In genomic region chr11:56984321-56985000, GRCm38 (mm10) we compare ENCODE assay signal across 23 mouse cellular contexts. TPM values are rescaled to one million over a fixed set of nuclear protein-coding genes. Genes with fewer than 3 reads are reported as not detected.
DNase-seq lines count a peak whose midpoint lies in the region; ATAC-seq and TF ChIP-seq lines count a peak whose summit lies in the region.
"Had no signal": no experiment of that assay in that cellular context is flagged by ENCODE, and none has a peak within 500 bp of the region (broad histone marks: within the 10 kb centered on the region; RNA-seq: fewer than 3 reads in every experiment).

No protein-coding gene starts in this region.

- no peak overlapping the region for H3K27ac ChIP-seq in forebrain, embryonic 14.5 days (ENCODE audit: low read depth, low read length)
- H3K27ac ChIP-seq in forebrain, postnatal 0 days (ENCODE audit: low read depth, low read length) = no peak overlapping the region
- no peak overlapping the region for H3K27ac ChIP-seq in hindbrain, postnatal 0 days
- no peak overlapping the region for H3K27ac ChIP-seq in hindbrain, embryonic 14.5 days
- H3K27ac ChIP-seq in midbrain, postnatal 0 days (ENCODE audit: low read depth, low read length) = no peak overlapping the region
- no peak overlapping the region for H3K27ac ChIP-seq in midbrain, embryonic 14.5 days (replicated peaks; ENCODE audit: low read depth, low read length)
- H3K27ac ChIP-seq: heart, embryonic 15.5 days; hindbrain, embryonic 10.5 days; hindbrain, embryonic 13.5 days had no signal

- peak; percentile 57 to 70 for DNase-seq in cerebellum, postnatal 10 days
- DNase-seq in cerebellum, postnatal 4 days (ENCODE audit: low spot score in 2 of 2) = no peak
- peak; percentile 50 for DNase-seq in forebrain, embryonic 14.5 days (ENCODE audit: low spot score)
- no peak for DNase-seq in forebrain, postnatal 0 days
- peak; percentile 43 for DNase-seq in hindbrain, postnatal 0 days (ENCODE audit: low spot score)
- DNase-seq in hindbrain, embryonic 14.5 days (ENCODE audit: low spot score) = no peak
- peak; percentile 57 for DNase-seq in midbrain, postnatal 0 days (ENCODE audit: low spot score)
- no peak for DNase-seq in midbrain, embryonic 14.5 days
- DNase-seq: adrenal gland, adult 2 months; adrenal gland, postnatal 14 days; cerebellum, adult 18-20 months; cerebellum, adult 9-10 months; cerebellum, postnatal 36 days; gastrocnemius, postnatal 25 days; heart, adult 18-20 months; heart, postnatal 10 days; heart, postnatal 36 days; kidney, adult 2 months had no signal

- H3K4me2 ChIP-seq in forebrain, embryonic 14.5 days (ENCODE audit: low read length) = no peak overlapping the region
- H3K4me2 ChIP-seq in forebrain, postnatal 0 days (ENCODE audit: low read depth) = no peak overlapping the region
- no peak overlapping the region for H3K4me2 ChIP-seq in hindbrain, postnatal 0 days (ENCODE audit: low read depth, low read length)
- H3K4me2 ChIP-seq in hindbrain, embryonic 14.5 days (replicated peaks) = no peak overlapping the region
- no peak overlapping the region for H3K4me2 ChIP-seq in midbrain, postnatal 0 days (ENCODE audit: low read depth, low read length, poor library complexity, severe bottlenecking)
- H3K4me2 ChIP-seq in midbrain, embryonic 14.5 days (ENCODE audit: low read length) = no peak overlapping the region
- H3K4me2 ChIP-seq: heart, embryonic 12.5 days; heart, embryonic 15.5 days; hindbrain, embryonic 13.5 days had no signal

- no peaks in the 10 kb centered on the region for H3K4me1 ChIP-seq in forebrain, embryonic 14.5 days (ENCODE audit: control insufficient read depth, insufficient read depth, low read length)
- no peaks in the 10 kb centered on the region for H3K4me1 ChIP-seq in forebrain, postnatal 0 days (ENCODE audit: insufficient read depth)
- H3K4me1 ChIP-seq in hindbrain, postnatal 0 days (ENCODE audit: insufficient read depth, low read length) = no peaks in the 10 kb centered on the region
- H3K4me1 ChIP-seq in hindbrain, embryonic 14.5 days (replicated peaks; ENCODE audit: control insufficient read depth, insufficient read depth, low read length) = no peaks in the 10 kb centered on the region
- no peaks in the 10 kb centered on the region for H3K4me1 ChIP-seq in midbrain, postnatal 0 days (ENCODE audit: insufficient read depth, low read length)
- H3K4me1 ChIP-seq in midbrain, embryonic 14.5 days (ENCODE audit: control insufficient read depth, insufficient read depth, low read length) = no peaks in the 10 kb centered on the region
- H3K4me1 ChIP-seq: heart, embryonic 12.5 days; heart, embryonic 15.5 days; hindbrain, embryonic 10.5 days; hindbrain, embryonic 13.5 days had no signal

- H3K9me3 ChIP-seq in forebrain, embryonic 14.5 days (replicated peaks; ENCODE audit: control insufficient read depth, low read length) = no peaks in the 10 kb centered on the region
- no peaks in the 10 kb centered on the region for H3K9me3 ChIP-seq in forebrain, postnatal 0 days (ENCODE audit: low read length)
- H3K9me3 ChIP-seq in hindbrain, postnatal 0 days (ENCODE audit: low read length) = no peaks in the 10 kb centered on the region
- H3K9me3 ChIP-seq in hindbrain, embryonic 14.5 days (ENCODE audit: control insufficient read depth, low read length) = no peaks in the 10 kb centered on the region
- H3K9me3 ChIP-seq in midbrain, postnatal 0 days (ENCODE audit: low read length) = no peaks in the 10 kb centered on the region
- H3K9me3 ChIP-seq in midbrain, embryonic 14.5 days (ENCODE audit: control insufficient read depth, low read length) = no peaks in the 10 kb centered on the region
- H3K9me3 ChIP-seq: heart, embryonic 15.5 days; hindbrain, embryonic 13.5 days had no signal

- no peak for ATAC-seq in forebrain, embryonic 14.5 days
- no peak for ATAC-seq in forebrain, postnatal 0 days
- ATAC-seq in hindbrain, postnatal 0 days = 0 out of 2 replicates have a peak, but pooled peaks have one; percentile 49
- ATAC-seq in hindbrain, embryonic 14.5 days (ENCODE audit: low FRiP score) = no peak
- ATAC-seq in midbrain, postnatal 0 days (ENCODE audit: low FRiP score) = no peak
- ATAC-seq in midbrain, embryonic 14.5 days (ENCODE audit: low FRiP score, low TSS enrichment) = no peak
- ATAC-seq: intestine, postnatal 0 days had no signal

- no peaks in the 10 kb centered on the region for H3K27me3 ChIP-seq in forebrain, embryonic 14.5 days (replicated peaks; ENCODE audit: control insufficient read depth, insufficient read depth, low read length)
- no peaks in the 10 kb centered on the region for H3K27me3 ChIP-seq in forebrain, postnatal 0 days (ENCODE audit: insufficient read depth, low read length)
- H3K27me3 ChIP-seq in hindbrain, postnatal 0 days (ENCODE audit: insufficient read depth, low read length) = no peaks in the 10 kb centered on the region
- H3K27me3 ChIP-seq in hindbrain, embryonic 14.5 days (ENCODE audit: control insufficient read depth, insufficient read depth, low read length) = no peaks in the 10 kb centered on the region
- no peaks in the 10 kb centered on the region for H3K27me3 ChIP-seq in midbrain, postnatal 0 days (ENCODE audit: insufficient read depth, low read length)
- no peaks in the 10 kb centered on the region for H3K27me3 ChIP-seq in midbrain, embryonic 14.5 days (ENCODE audit: control insufficient read depth, insufficient read depth, low read length)
- H3K27me3 ChIP-seq: heart, embryonic 12.5 days; heart, embryonic 15.5 days; hindbrain, embryonic 13.5 days had no signal

- no peaks in the 10 kb centered on the region for H3K36me3 ChIP-seq in forebrain, embryonic 14.5 days (ENCODE audit: control insufficient read depth, insufficient read depth, low read length)
- H3K36me3 ChIP-seq in forebrain, postnatal 0 days (ENCODE audit: insufficient read depth) = no peaks in the 10 kb centered on the region
- no peaks in the 10 kb centered on the region for H3K36me3 ChIP-seq in hindbrain, postnatal 0 days (ENCODE audit: insufficient read depth, low read length)
- H3K36me3 ChIP-seq in hindbrain, embryonic 14.5 days (replicated peaks; ENCODE audit: control insufficient read depth, insufficient read depth) = no peaks in the 10 kb centered on the region
- H3K36me3 ChIP-seq in midbrain, postnatal 0 days (ENCODE audit: insufficient read depth, low read length) = no peaks in the 10 kb centered on the region
- no peaks in the 10 kb centered on the region for H3K36me3 ChIP-seq in midbrain, embryonic 14.5 days (ENCODE audit: control insufficient read depth, insufficient read depth, low read length)
- H3K36me3 ChIP-seq: heart, embryonic 12.5 days; heart, embryonic 15.5 days; hindbrain, embryonic 10.5 days; hindbrain, embryonic 13.5 days had no signal

- H3K9ac ChIP-seq in forebrain, embryonic 14.5 days (ENCODE audit: low read length) = no peak overlapping the region
- H3K9ac ChIP-seq in forebrain, postnatal 0 days = no peak overlapping the region
- H3K9ac ChIP-seq in hindbrain, postnatal 0 days (replicated peaks; ENCODE audit: low read length) = no peak overlapping the region
- H3K9ac ChIP-seq in hindbrain, embryonic 14.5 days = no peak overlapping the region
- no peak overlapping the region for H3K9ac ChIP-seq in midbrain, postnatal 0 days (replicated peaks; ENCODE audit: low read length, poor library complexity, severe bottlenecking)
- H3K9ac ChIP-seq in midbrain, embryonic 14.5 days (replicated peaks; ENCODE audit: low read length) = no peak overlapping the region
- H3K9ac ChIP-seq: heart, embryonic 12.5 days; heart, embryonic 15.5 days; hindbrain, embryonic 13.5 days had no signal

- 70% methylated on average over 3 of the region's 3 CpGs for WGBS in forebrain, embryonic 14.5 days
- 62% methylated on average over 3 of the region's 3 CpGs for WGBS in forebrain, postnatal 0 days
- 67% methylated on average over 3 of the region's 3 CpGs for WGBS in hindbrain, postnatal 0 days
- whole genome bisulfite sequencing in hindbrain, embryonic 14.5 days = 76% methylated on average over 3 of the region's 3 CpGs
- WGBS in midbrain, postnatal 0 days = 86% methylated on average over 3 of the region's 3 CpGs
- WGBS in midbrain, embryonic 14.5 days = 84% methylated on average over 3 of the region's 3 CpGs

- no peak overlapping the region for H3K4me3 ChIP-seq in forebrain, embryonic 14.5 days (ENCODE audit: low read depth, low read length)
- no peak overlapping the region for H3K4me3 ChIP-seq in forebrain, postnatal 0 days (ENCODE audit: low read depth, low read length)
- no peak overlapping the region for H3K4me3 ChIP-seq in hindbrain, postnatal 0 days (ENCODE audit: low read length)
- no peak overlapping the region for H3K4me3 ChIP-seq in hindbrain, embryonic 14.5 days (replicated peaks; ENCODE audit: low read length)
- H3K4me3 ChIP-seq in midbrain, postnatal 0 days (ENCODE audit: low read depth, low read length) = no peak overlapping the region
- H3K4me3 ChIP-seq in midbrain, embryonic 14.5 days (replicated peaks; ENCODE audit: low read depth, low read length) = no peak overlapping the region
- H3K4me3 ChIP-seq: heart, embryonic 12.5 days; heart, embryonic 15.5 days; hindbrain, embryonic 10.5 days; hindbrain, embryonic 13.5 days had no signal

- no peak for TF ChIP-seq CTCF in forebrain, postnatal 0 days (IDR thresholded peaks at IDR 0.05; ENCODE audit: low read depth)
- no peak for TF ChIP-seq CTCF in hindbrain, postnatal 0 days (IDR thresholded peaks at IDR 0.05; ENCODE audit: low read depth)
- TF ChIP-seq CTCF in midbrain, postnatal 0 days (IDR thresholded peaks at IDR 0.05) = no peak

RNA-seq across cellular contexts. Expression of gene Gria1, which starts 26.7 kb away (rescaled TPM):
- polyA plus RNA-seq in forebrain, embryonic 14.5 days (2014; fragmentation: Nextera tagmentation; extraction: Ambion mirVana) = 22.1 and 37.5 TPM in 2 replicates
- total RNA-seq in forebrain, postnatal 0 days (2014; rRNA removed) = 103 and 121 TPM in 2 replicates
- polyA plus RNA-seq in forebrain, postnatal 0 days (2015; fragmentation: Nextera tagmentation; extraction: Ambion mirVana) = 48.9 and 92.7 TPM in 2 replicates
- 53.0 and 58.2 TPM in 2 replicates for total RNA-seq in hindbrain, postnatal 0 days (2014; rRNA removed)
- polyA plus RNA-seq in hindbrain, postnatal 0 days (2015; fragmentation: Nextera tagmentation; extraction: Ambion mirVana) = 45.5 and 47.1 TPM in 2 replicates
- polyA plus RNA-seq in hindbrain, embryonic 14.5 days (2014; fragmentation: Nextera tagmentation; extraction: Ambion mirVana) = 39.7 and 40.4 TPM in 2 replicates
- total RNA-seq in midbrain, postnatal 0 days (2014; rRNA removed) = 73.4 and 76.1 TPM in 2 replicates
- polyA plus RNA-seq in midbrain, postnatal 0 days (2015; fragmentation: Nextera tagmentation; extraction: Ambion mirVana) = 51.9 and 61.8 TPM in 2 replicates
- 30.5 and 31.9 TPM in 2 replicates for polyA plus RNA-seq in midbrain, embryonic 14.5 days (2014; fragmentation: Nextera tagmentation; extraction: Ambion mirVana)

Comparison
In these comparisons a context has a peak if more than half of its experiments do, and no peak if none do; other contexts are left out.
1. DNase-seq: peak in cerebellum, postnatal 10 days (2 of 2), forebrain, embryonic 14.5 days (single experiment), hindbrain, postnatal 0 days (single experiment) and midbrain, postnatal 0 days (single experiment); none in cerebellum, postnatal 4 days (0 of 2), forebrain, postnatal 0 days (single experiment), hindbrain, embryonic 14.5 days (single experiment) and midbrain, embryonic 14.5 days (single experiment).